Mouse (Mus musculus) retina, adult 2 months (tissue): ENCODE results near the gene Dusp19.

ENCODE experiments used
- DNase-seq: peaks from one replicate; pipeline ENCODE4 v3.0.0-alpha.2; 2012; ENCODE audit warnings: low read depth, low spot score

Gene Dusp19

DNA sequence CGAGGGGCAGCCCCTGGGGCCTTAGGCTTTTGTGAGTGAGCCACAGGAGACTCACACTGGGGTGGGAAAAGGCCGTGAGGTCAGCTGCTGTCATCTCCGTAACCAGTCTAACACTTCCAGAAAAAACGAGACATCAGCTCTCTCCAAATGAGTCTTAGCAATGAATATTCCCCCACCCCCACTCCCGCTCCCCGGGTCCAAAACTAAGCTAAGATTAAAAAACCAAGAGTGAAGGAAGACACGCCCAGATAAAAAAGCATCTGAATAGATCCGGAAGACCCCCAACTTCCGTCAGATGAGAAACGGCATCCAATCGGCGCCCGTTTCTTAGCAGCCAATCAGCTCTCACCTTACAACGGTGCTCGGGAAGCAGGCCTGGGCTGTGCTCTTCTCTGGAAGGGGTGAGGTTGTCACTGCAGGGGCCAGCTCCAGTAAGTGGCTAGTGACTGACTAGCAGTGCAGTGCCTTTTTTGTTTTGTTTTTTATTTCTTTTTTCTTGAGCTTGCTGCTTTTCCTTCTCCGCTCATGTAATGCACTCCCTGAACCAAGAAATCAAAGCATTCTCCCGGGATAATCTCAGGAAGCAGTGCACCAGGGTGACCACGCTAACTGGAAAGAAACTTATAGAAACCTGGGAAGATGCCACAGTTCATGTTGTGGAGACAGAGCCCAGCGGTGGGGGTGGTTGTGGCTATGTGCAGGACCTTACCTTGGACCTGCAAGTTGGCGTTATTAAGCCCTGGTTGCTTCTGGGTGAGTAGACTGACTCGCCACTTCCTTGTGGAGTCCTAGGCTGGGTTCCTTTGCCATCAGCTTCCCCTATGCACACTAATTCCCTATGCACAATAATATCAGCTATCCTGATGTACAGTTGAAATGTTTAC lies at the start of gene Dusp19, which contains the start of gene Nup35:
TSS of gene Dusp19 (plus strand) at position 192 of the 884 bp plus-strand sequence.
TSS of gene Nup35 (plus strand) at position 383 of the 884 bp plus-strand sequence.
- DNase-seq: peak; percentile 83

DNA sequence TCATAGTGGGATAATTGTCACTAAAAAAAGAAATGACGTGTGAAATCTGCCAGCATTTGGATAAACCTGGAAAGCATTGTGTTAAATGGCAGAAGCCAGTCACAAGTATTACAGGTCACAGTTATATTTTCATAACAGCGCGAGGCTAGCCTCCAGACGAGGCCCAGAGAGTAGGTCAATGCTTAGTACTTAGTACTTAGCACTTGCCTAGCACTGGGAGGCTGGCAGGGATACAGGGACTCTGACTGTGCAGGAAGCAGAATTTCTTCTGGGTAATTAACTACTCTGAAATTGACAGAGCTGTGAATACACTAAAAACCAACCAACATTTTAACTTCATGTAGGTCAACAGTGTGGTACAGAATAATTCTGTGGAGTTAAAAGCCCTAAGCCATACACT lies 49.4 kb upstream of the Dusp19 start:
- DNase-seq: no peak

DNA sequence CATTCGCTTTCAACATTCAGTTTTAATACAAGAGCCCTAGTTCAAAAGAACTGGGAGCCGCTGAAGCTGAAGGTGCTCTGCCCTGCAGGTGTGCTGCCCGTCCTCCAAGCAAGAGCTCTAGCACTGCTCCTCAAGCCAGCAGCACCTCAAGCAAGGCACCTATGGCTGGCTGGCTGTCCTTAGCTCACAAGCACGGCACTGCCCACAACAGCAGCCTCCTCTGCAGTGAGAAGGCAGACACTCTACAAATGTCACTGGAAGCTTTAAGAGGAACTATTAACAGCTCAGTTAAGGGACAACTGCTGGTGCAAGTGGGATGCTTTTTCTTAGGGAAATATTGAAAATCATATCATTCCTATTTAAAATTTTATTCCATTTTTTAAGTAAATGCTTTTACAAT lies 46.2 kb upstream of the Dusp19 start:
- DNase-seq: no peak

DNA sequence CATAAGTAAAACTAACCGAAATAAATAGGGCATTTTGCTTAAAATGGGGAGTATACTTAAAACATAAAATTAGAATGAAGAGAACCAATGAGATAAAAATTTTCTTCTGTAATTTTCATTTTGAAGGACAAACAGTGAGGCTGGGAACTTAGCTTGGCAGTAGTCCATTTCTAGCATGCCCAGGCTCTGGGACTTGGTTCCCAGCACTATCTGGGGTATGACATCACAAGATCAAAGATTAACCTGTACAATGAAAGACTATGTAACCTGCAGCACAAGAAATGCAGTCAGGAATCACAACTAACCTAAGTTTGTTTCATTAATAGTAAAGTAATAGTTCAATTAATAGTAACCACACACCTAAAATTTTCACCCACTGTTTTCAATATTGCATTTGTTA lies 39.6 kb upstream of the Dusp19 start:
- no peak for DNase-seq

DNA sequence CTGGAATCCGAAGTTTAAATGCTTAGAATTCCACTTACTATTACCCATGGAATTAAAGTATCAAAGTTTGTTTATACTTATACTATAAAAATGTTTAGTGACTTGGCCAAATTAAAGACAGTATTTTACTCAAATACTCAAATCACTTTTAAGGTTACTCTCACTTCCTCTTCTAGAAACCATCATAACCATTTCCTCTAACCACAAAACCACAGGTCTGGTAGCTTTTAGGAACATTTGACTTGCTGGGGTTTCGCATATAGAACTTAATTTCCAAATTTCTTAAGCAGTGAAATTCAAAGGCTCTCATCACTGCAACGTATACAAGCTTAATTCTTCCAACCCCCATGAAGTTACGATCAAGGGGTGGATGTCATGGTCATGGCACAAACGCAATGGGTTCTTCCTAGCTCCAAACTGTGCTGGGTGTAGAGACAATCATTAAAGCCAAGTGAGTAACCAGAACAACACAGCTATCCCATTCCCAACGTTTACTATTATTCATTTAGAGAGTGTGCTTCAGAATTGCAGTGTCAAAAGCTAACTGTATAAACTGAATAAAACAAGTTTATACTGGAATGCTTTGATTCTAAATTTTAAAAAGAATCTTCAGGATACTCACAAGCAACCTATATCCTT lies 37.5 kb upstream of the Dusp19 start:
- no peak for DNase-seq

DNA sequence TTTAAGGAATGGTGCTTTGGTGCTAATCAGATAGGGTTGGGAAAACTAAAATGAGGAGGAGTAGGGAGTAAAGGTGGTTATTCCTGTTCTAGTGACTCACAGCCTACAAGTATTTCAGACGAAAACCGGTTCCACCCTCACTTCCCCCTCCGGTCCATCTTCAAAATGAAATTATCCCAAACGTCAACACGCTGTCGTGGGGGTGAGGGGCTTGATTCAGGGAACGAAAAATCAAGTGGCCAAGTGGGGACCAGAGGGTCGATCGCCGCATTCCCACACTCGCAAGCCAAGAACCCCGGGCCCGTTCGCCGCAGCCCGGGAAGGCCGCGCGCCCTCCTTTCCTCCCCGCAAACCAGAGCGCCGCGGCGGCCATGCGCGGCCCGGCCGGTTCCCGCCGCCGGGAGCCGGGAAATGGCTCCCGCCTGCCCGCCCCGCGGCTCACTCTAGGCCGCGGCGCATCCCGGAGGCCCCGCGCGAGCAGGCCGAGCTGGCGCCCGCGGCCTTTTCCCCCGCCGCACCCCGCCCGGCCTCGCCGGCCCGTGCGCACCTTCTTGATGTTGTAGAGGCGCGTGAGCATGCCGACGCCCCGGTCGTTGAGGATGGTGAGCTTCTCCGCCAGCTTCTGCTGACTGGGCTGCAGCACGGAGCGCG lies 36.4 kb upstream of the Dusp19 start:
- peak; percentile 23 for DNase-seq

DNA sequence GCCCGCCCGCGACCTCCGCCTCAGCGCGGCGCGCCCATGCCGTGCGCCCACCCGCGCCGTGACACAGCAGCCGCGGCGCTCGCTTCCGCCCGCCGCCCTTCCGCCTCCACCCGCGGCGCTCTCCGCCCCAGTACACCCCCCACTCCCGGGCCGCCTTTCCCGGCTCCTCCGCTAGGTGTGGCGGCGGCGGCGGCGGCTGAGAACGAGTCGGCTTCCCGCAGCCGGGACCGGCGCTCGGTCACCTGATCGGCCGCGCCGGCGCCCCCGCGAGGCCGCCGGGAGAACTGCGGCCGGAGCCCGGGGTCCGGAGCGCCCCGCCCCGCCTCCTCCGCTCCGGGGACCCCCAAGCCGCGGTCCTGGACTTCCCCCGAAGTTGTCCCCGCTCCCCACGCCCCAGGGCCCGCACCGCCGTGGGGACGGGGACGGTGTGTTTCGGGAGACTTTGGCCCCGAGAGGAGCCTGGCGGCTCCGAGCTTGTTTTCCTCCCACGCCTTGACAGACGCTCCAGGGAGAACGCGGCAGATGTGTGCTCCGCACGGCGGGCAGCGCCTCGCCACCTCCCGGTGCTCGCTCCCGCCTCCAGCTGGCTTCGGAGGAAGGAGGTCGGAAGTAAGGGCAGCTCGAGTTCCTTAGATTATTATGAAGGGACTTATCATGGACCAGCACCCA lies 35.7 kb upstream of the Dusp19 start, which contains the start of gene Nckap1:
TSS of gene Nckap1 (minus strand) at position 338 of the 669 bp plus-strand sequence.
- DNase-seq: peak; percentile 74

DNA sequence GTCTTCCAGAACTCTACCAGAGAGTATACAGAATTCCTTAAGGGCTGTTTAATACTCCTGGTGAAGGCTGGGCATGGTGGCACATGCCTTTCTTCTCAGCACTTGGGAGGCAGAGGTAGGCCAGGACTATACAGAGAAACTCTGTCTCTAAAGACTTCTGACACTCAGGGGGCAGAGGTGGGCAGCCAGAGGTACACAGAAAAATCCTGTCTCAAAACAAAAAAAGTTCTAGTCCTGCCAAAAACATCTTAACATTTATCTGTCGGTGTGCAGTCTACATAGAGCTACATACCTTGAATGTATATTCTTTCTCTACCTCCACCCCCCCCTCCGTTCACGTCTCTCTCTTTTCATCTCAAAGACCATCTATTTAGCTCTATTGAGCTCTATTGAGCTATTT lies 34.5 kb upstream of the Dusp19 start:
- no peak for DNase-seq

DNA sequence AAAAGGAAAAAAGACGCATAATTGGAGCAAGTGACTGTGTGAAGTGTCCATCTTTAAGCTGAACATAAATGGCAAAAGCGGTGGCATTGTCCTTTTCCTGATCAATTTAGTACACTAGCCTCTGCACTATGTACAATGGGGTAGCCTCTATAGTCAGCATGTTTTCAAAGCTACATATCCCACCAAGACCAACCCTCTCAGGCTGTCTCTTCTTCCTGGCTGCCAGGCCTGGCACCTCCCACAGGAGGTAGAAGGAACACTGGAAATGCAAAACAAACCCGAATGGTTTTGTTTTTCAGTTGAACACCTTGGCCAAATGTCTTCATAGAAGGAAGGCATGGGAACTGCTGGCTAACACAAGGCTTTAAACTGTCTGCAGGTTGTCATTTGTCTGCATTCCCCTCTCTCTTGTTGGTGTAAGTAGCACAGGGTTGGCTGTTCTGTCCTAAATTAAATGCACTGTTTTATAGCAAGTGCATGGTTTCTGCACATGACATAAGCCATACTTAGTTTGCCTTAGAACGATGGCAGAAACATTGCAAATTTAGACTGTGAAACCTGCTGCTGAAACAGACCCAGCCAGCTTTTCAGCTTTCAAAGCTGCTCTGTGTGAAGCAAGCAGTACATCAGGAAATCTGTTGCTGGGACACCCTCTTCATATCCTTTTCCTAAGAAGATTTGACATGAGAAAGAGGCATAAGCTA lies 22.5 kb upstream of the Dusp19 start:
- no peak for DNase-seq

DNA sequence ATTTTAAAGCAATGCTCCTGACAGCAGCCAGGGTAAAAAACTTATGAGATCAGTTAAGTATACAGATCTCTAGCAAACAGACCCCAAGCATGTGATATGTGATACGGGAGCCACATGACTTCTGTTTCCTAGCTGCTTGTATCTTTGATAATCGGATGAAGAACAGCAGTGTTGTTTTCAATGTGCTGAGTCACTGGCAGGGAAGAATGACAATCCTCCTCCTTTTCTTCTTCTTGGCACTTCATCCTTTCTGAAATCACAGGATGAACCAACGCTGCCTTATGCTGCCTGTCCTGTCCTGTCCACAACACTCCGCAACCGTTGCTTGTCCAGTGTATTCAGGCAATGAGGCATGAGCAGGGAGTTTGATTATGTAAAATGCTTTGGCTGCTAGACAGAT lies 19.9 kb upstream of the Dusp19 start:
- DNase-seq: no peak

DNA sequence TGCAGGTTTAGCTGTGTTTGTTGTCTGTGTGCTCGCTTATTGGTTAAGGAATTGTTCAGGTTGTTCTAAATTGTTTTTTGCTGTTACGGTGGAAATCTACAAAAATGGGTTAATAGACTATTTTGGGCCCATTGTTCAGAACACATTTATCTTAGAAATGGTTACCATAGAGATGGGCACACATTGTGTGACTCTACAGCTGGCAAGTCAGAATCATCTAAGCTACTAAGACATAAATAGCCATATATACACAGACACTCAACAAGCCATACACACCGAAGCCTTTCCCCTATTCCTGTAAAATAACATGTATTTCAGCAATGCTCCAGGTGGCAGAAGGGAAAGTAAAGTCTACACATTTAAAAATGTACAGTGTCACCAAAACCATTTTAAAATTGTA lies 17.0 kb upstream of the Dusp19 start:
- no peak for DNase-seq

DNA sequence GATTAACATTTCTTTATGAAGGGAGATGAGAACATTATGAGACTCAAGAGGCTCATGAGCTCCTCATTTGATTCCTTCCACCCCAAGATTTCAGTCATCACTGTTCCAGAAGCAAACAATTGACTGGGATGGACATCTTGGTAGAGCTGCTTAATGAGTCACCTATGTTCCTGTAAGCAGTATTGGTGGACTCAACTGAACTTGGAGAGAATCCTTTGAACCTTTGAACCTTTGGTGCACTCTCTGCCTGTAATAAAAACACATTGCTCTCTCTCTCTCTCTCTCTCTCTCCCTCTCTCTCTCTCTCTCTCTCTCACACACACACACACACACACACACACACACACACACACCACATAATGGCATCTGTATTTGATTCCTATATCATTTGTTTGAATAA lies 16.2 kb upstream of the Dusp19 start:
- no peak for DNase-seq

DNA sequence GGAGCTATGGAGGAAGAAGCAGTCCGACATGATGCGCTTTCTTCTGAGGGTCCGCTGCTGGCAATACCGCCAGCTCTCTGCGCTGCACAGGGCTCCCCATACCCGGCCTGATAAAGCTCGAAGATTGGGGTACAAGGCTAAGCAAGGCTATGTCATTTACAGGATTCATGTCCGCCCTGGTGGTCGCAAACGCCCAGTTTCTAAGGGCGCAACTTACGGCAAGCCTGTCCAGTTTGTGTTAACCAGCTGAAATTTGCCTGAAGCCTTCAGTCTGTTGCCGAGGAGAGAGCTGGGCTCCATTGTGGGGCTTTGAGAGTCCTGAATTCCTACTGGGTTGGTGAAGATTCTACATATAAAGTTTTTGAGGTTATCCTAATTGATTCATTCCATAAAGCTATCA lies 14.1 kb upstream of the Dusp19 start:
- DNase-seq: no peak

DNA sequence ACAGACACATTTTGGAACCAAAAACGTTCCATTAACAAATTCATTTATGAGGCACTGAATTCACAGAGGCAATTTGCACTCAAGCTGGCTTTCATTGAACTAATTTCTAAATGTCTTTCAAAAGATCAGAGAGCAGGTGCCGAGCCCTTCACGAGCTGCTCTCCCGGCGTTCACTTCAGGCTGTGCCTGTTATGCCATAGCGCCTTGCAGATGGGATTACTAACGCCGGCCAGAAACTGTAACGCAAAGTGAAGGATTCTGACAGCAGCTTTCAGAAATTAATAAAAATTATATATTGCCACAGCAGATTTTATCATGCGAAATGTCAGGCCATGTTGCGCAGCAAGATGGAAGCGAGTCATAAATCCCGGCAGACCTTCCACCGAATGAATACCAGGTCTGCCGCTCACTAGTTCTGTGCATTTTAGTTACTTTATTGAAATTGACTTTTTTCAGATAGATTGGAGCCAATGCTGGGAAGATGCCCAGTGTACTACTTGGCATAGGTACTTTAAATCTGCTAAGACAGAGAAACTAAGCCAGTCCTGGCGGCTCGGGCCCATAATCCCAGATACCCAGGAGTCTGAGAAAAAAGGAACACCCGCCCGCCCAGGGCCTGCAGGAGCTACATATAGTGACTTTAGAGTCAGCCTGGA lies 12.9 kb upstream of the Dusp19 start:
- no peak for DNase-seq

DNA sequence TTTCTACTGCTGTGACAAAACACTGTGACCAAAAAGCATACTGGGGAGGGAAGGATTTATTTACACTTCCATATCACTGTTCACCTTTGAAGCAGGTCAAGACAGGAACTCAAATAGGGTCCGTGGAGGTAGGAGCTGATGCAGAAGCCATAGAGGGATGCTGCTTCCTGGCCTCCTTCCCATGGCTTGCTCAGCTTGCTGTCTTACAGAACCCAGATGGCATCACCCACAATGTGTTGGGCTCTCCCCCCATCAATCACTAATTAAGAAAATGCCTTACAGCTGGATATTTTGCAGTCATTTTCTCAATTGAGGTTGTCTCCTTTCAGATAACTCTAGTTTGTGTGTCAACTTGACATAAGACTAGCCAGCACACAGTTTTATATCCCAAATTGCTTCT lies 4.6 kb upstream of the Dusp19 start:
- DNase-seq: no peak

DNA sequence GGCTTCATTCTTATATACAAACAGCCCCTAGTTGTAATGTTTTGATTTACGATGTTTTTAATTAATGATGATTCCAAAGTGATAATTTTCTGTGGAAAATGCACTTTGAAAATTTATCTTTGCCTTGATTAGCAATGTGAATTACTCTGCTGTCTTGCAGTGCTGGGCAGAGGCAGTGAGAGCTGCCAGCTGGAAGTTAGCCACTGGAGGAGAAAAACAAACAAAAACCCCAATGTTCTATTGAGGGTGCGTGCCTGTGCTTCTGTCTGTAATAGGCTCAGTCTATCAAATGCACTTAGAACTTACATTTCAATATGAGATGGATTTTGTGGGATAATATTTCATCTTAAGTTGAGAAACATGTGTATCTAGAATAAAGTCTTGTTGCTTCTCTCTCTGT lies 4.0 kb upstream of the Dusp19 start:
- no peak for DNase-seq

DNA sequence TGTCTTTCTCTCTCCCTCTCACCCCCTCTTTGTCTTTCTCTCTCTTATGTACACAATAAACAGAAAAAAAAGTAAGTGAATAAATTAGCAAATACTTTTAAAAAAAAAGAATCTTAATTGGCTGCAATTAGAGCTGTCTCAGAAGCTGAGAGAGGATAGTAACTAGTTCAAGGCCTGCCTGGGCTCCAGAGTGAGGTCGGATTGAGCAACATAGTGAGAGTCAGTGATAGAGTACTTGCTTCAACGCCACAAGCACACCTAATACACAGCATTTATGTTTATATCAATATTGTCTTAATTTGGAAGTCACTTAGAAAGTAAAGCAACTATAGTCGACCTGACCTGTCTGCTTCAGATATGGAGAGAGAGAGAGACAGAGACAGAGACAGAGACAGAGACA lies 2.1 kb downstream of the Dusp19 start:
- no peak for DNase-seq

DNA sequence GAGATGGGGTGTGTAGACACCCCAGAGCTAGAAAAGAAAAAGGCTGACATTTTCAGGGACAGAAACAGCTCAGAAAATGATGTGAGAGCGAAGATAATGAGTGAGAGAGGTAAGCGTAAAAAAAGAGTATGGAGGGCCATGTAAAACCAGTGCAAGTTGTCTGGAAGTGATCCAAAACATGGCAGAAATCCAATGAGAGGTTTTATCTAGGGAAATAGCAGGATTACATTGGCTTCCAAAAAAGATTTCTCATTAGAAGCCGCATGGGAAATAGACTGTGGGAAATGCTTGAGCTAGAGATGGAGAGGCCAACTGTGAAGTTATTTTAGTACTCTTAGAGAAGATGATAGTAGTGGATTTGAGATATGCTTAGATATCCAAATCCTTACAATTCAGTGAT lies 5.1 kb downstream of the Dusp19 start:
- no peak for DNase-seq

DNA sequence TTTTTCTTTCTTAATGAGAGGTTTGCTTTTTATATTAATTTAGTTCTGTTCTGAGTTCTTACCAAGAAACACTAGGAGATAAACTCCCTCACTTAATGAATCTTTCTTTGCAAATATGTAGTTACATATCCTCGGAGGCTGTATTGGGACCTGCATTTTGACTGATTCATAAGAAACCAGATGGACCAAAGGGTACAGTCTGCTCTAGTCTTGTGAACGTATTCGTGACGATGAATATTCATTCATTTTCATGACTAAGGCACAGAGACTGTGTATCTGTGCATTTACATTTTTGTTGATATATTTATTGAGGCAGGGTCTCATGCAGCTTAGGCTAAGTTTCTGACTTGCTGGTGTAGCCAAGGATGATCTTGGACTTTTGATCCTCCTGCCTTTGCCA lies 7.7 kb downstream of the Dusp19 start:
- DNase-seq: no peak

DNA sequence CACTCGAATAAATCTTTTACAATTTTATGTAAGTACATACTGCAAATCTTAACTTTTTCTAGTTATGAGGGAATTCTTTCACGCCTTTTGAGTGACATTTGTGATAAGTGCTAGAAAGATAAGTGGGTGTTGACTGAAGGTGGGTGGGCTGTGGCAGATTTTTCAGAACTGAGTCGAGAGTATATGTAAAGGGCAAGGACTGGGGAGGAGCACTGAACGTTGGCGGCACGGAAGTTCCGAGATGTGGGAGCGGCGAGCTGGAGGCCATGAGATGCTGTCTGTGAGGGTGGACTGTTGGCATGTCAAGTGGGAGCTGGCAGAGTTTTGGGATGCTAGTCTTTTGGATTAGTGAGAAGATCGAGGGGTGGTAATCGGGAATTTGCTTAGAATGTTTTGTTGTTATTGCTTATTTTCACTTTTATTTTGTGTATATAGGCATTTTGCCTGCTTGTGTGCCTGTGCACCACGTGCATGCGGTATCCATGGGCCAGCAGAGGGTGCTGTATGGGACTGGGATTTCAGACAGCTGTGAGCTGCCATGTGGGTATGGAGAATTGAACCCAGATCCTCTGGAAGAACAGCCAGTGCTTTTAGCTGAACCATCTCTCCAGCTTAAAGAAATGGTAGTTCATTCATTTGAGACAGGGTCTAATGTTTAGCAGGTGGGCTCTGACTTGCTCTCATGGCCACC lies 15.6 kb downstream of the Dusp19 start:
- DNase-seq: no peak
